Mouse (Mus musculus): ENCODE results near the gene Exoc3l4. TPM values are rescaled to one million over a fixed set of nuclear protein-coding genes. Genes with fewer than 3 reads are reported as not detected.

Exoc3l4 gene
- polyA plus RNA-seq, 1 experiment from 2014 or later = 7.3 TPM

GRCm38 (mm10) chr12:111375559-111375958 lies 41.3 kb upstream of the Exoc3l4 start:
- WGBS = 17% methylated on average over 12 of the region's 12 CpGs
- H3K9ac ChIP-seq (ENCODE audit: low read length) = peak overlapping the region; percentile 65

DNA sequence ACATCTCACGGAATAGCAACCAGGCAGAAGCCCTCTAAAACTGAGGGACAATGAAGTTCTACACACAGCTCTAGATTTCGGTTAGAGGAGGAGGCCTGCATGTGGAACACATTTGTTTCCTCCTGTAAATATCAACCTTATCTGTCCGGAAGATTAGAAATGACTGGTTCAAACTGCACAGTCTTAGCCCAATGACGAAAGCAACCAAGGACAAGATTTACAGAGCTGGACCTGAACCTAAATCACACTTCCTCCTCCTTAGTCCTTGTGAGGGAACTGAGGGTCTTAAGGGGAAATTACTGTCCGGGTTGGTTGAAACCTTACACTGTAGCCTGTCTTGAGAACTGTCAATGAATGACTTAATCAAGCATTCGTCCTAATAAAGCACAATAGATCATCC lies 40.8 kb upstream of the Exoc3l4 start:
- peak overlapping the region; percentile 98 for H3K27ac ChIP-seq (replicated peaks)
- H3K4me2 ChIP-seq (replicated peaks; ENCODE audit: low read depth) = peak overlapping the region; percentile 73
- whole genome bisulfite sequencing = 6% methylated on average over 6 of the region's 6 CpGs
- no peaks in the 10 kb centered on the region for H3K9me3 ChIP-seq (ENCODE audit: control insufficient read depth, low read length)
- no peaks in the 10 kb centered on the region for H3K36me3 ChIP-seq (ENCODE audit: control insufficient read depth, insufficient read depth, low read length)
- peak overlapping the region; percentile 97 for H3K4me3 ChIP-seq (ENCODE audit: low read depth, low read length)
- ATAC-seq (ENCODE audit: low FRiP score, low TSS enrichment) (no peak), DNase-seq (ENCODE audit: low spot score) (no peak)
- TF ChIP-seq EP300 (optimal IDR thresholded peaks at IDR 0.05) (no peak), CTCF (IDR thresholded peaks at IDR 0.05; ENCODE audit: low read depth) (no peak)
- no peaks in the 10 kb centered on the region for H3K27me3 ChIP-seq (ENCODE audit: control insufficient read depth, insufficient read depth, low read length)
- H3K4me1 ChIP-seq (replicated peaks; ENCODE audit: control insufficient read depth, insufficient read depth) = no peaks in the 10 kb centered on the region; the same call in 1 of the 2 replicates
- H3K9ac ChIP-seq (ENCODE audit: low read length) = peak overlapping the region; percentile 97

More at GRCm38 (mm10) chr12:111375559-111375958, 41.3 kb upstream of the Exoc3l4 start:
- Histone ChIP-seq H3K36me3 (ENCODE audit: control insufficient read depth, insufficient read depth, low read length) (no peaks in the 10 kb centered on the region), H3K9me3 (ENCODE audit: control insufficient read depth, low read length) (no peaks in the 10 kb centered on the region), H3K4me3 (ENCODE audit: low read depth, low read length) (peak overlapping the region; percentile 97), H3K27me3 (ENCODE audit: control insufficient read depth, insufficient read depth, low read length) (no peaks in the 10 kb centered on the region), H3K27ac (replicated peaks) (peak overlapping the region; percentile 98), H3K4me2 (replicated peaks; ENCODE audit: low read depth) (peak overlapping the region; percentile 73), H3K4me1 (replicated peaks; ENCODE audit: control insufficient read depth, insufficient read depth) (no peaks in the 10 kb centered on the region; the same call in 1 of the 2 replicates)
- TF ChIP-seq CTCF (IDR thresholded peaks at IDR 0.05; ENCODE audit: low read depth) (no peak), EP300 (optimal IDR thresholded peaks at IDR 0.05) (no peak)
- ATAC-seq (ENCODE audit: low FRiP score, low TSS enrichment) (no peak), DNase-seq (ENCODE audit: low spot score) (no peak)

DNA sequence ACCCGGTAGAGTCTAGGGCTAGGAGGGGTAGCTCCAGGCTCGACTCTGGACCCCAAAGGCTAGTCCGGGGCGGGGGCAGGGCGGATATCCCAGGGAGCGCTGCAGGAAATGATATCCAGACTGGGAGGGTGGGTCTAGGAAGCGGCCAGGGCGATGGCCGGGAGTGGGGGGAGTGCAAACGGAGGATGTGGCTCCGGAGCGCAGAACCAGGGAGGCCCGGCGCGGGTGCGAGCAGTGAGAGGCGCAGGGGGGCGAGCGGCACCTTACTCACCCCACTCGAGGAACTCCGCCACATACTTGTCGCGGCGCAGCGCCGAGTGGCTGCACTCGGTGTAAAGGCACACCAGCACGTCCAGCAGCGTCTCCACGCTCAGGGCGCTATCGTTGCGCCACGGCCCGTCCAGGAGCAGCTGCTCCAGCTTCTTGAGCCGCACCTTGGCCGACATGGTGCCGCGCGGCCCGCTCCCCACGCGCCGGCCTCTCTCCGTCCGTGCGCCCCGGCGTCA lies 39.9 kb upstream of the Exoc3l4 start:
- TF ChIP-seq CTCF (IDR thresholded peaks at IDR 0.05; ENCODE audit: low read depth) = no peak
- TF ChIP-seq EP300 (optimal IDR thresholded peaks at IDR 0.05) = no peak
- Histone ChIP-seq H3K4me2 (replicated peaks; ENCODE audit: low read depth) (peak overlapping the region; percentile 73), H3K36me3 (ENCODE audit: control insufficient read depth, insufficient read depth, low read length) (no peaks in the 10 kb centered on the region), H3K27ac (replicated peaks) (peak overlapping the region; percentile 98), H3K9me3 (ENCODE audit: control insufficient read depth, low read length) (no peaks in the 10 kb centered on the region), H3K9ac (ENCODE audit: low read length) (peak overlapping the region; percentile 97), H3K4me3 (ENCODE audit: low read depth, low read length) (peak overlapping the region; percentile 97), H3K27me3 (ENCODE audit: control insufficient read depth, insufficient read depth, low read length) (no peaks in the 10 kb centered on the region), H3K4me1 (replicated peaks; ENCODE audit: control insufficient read depth, insufficient read depth) (no peaks in the 10 kb centered on the region; the same call in 1 of the 2 replicates)
- ATAC-seq (ENCODE audit: low FRiP score, low TSS enrichment) (peak; percentile 5), DNase-seq (ENCODE audit: low spot score) (peak; percentile 71)
- 0% methylated on average over 39 of the region's 49 CpGs for WGBS

DNA sequence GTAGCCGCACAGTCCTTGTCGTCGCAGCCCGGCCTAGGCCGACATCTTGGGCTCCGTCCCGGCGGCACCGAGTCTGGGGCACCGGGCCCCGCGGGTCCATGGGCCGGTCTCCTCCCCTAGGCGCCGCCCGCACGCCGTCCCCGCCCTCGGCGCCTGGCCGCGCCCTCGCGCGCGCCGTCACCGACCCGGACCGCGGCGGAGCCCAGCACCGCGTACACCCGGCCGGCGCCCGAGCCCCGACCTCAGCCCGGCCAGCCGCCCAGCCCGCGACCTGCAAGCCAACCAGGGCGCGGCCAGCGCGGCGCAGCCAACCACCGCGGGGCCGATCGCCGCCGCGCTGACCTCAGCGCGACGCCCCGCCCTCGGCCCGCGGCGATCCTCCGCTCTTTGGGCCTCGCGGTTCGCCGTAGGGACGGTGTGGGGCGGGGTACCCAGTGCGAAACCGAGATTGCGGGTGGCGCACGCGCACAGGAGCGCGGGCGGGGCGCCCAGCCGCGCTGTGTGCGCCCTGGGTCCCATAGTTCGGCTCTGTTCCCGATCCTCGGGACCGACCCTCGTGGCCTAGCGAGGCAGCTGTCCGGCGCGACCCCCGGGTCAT lies 39.3 kb upstream of the Exoc3l4 start, which contains the start of gene Cdc42bpb:
Gene Cdc42bpb (minus strand): TSS at position 343 of the 598 bp plus-strand sequence.
- TF ChIP-seq CTCF (IDR thresholded peaks at IDR 0.05; ENCODE audit: low read depth) (no peak), EP300 (optimal IDR thresholded peaks at IDR 0.05) (no peak)
- no peaks in the 10 kb centered on the region for H3K36me3 ChIP-seq (ENCODE audit: control insufficient read depth, insufficient read depth, low read length)
- WGBS = under 1% methylated on average over 82 of the region's 94 CpGs
- H3K4me2 ChIP-seq (replicated peaks; ENCODE audit: low read depth) = peak within 1 kb of the TSS; percentile 73
- peak within 1 kb of the TSS; percentile 97 for H3K4me3 ChIP-seq (ENCODE audit: low read depth, low read length)
- peak within 1 kb of the TSS; percentile 97 for H3K9ac ChIP-seq (ENCODE audit: low read length)
- peak; percentile 97 for ATAC-seq (ENCODE audit: low FRiP score, low TSS enrichment)
- H3K27ac ChIP-seq (replicated peaks) = peak within 1 kb of the TSS; percentile 98
- DNase-seq (ENCODE audit: low spot score) = peak; percentile 94
- H3K4me1 ChIP-seq (replicated peaks; ENCODE audit: control insufficient read depth, insufficient read depth) = no peaks in the 10 kb centered on the region; the same call in 1 of the 2 replicates
- no peaks in the 10 kb centered on the region for H3K9me3 ChIP-seq (ENCODE audit: control insufficient read depth, low read length)
- H3K27me3 ChIP-seq (ENCODE audit: control insufficient read depth, insufficient read depth, low read length) = no peaks in the 10 kb centered on the region

GRCm38 (mm10) chr12:111377986-111378490 lies 38.8 kb upstream of the Exoc3l4 start:
- no peaks in the 10 kb centered on the region for H3K9me3 ChIP-seq (ENCODE audit: control insufficient read depth, low read length)
- H3K27me3 ChIP-seq (ENCODE audit: control insufficient read depth, insufficient read depth, low read length) = no peaks in the 10 kb centered on the region
- H3K36me3 ChIP-seq (ENCODE audit: control insufficient read depth, insufficient read depth, low read length) = no peaks in the 10 kb centered on the region
- ATAC-seq (ENCODE audit: low FRiP score, low TSS enrichment) (peak; percentile 46), DNase-seq (ENCODE audit: low spot score) (peak; percentile 61)
- H3K27ac ChIP-seq (replicated peaks) = peak overlapping the region; percentile 98
- no peaks in the 10 kb centered on the region; the same call in 1 of the 2 replicates for H3K4me1 ChIP-seq (replicated peaks; ENCODE audit: control insufficient read depth, insufficient read depth)
- peak overlapping the region; percentile 97 for H3K9ac ChIP-seq (ENCODE audit: low read length)
- peak overlapping the region; percentile 97 for H3K4me3 ChIP-seq (ENCODE audit: low read depth, low read length)
- H3K4me2 ChIP-seq (replicated peaks; ENCODE audit: low read depth) = peak overlapping the region; percentile 73
- under 1% methylated on average over 27 of the region's 32 CpGs for WGBS
- TF ChIP-seq CTCF (IDR thresholded peaks at IDR 0.05; ENCODE audit: low read depth) = no peak
- TF ChIP-seq EP300 (optimal IDR thresholded peaks at IDR 0.05) = no peak

GRCm38 (mm10) chr12:111378812-111379211 lies 38.0 kb upstream of the Exoc3l4 start:
- no peaks in the 10 kb centered on the region; the same call in 1 of the 2 replicates for H3K4me1 ChIP-seq (replicated peaks; ENCODE audit: control insufficient read depth, insufficient read depth)
- no peaks in the 10 kb centered on the region for H3K9me3 ChIP-seq (ENCODE audit: control insufficient read depth, low read length)
- 69% methylated on average over 12 of the region's 12 CpGs for WGBS
- H3K27me3 ChIP-seq (ENCODE audit: control insufficient read depth, insufficient read depth, low read length) = no peaks in the 10 kb centered on the region
- DNase-seq (ENCODE audit: low spot score) = no peak
- TF ChIP-seq EP300 (optimal IDR thresholded peaks at IDR 0.05) = no peak
- no peak for TF ChIP-seq CTCF (IDR thresholded peaks at IDR 0.05; ENCODE audit: low read depth)
- no peak for ATAC-seq (ENCODE audit: low FRiP score, low TSS enrichment)
- no peak overlapping the region for H3K4me3 ChIP-seq (ENCODE audit: low read depth, low read length)
- no peak overlapping the region for H3K9ac ChIP-seq (ENCODE audit: low read length)
- H3K36me3 ChIP-seq (ENCODE audit: control insufficient read depth, insufficient read depth, low read length) = no peaks in the 10 kb centered on the region
- 0 out of 2 replicates have a peak overlapping the region, but pooled peaks have one; percentile 30 for H3K27ac ChIP-seq (replicated peaks)
- H3K4me2 ChIP-seq (replicated peaks; ENCODE audit: low read depth) = peak overlapping the region; percentile 73; the same call in 1 of the 2 replicates

Data from stomach, postnatal 0 days (tissue).